Mouse (Mus musculus) lung, adult 2 months (tissue): ENCODE measurements around the gene G6pc2. TPM values are rescaled to one million over a fixed set of nuclear protein-coding genes. Genes with fewer than 3 reads are reported as not detected.

ENCODE experiments used
- DNase-seq: peaks from one replicate; pipeline ENCODE4 v3.0.0; 2022
- H3K4me1 ChIP-seq: fragments of 200-500 bp; 2 replicates; pipeline ENCODE4 v1.6.1; 2011; ENCODE audit warnings: low read length; ENCODE audit not compliant: control insufficient read depth, insufficient read depth
- H3K4me3 ChIP-seq: fragments of 200-500 bp; replicated peaks from 2 replicates; pipeline ENCODE3; 2011; ENCODE audit warnings: low read depth, mild to moderate bottlenecking, control low read depth, low read length; ENCODE audit errors: extremely low read depth
- CTCF ChIP-seq: fragments of 200-500 bp; IDR thresholded peaks from 2 replicates; pipeline ENCODE4 v1.5.1; 2011; ENCODE audit warnings: mild to moderate bottlenecking, low read length, control low read depth; ENCODE audit not compliant: insufficient read depth
- POLR2A ChIP-seq: fragments of 200-500 bp; IDR thresholded peaks from 2 replicates; pipeline ENCODE4 v1.6.1; 2011; ENCODE audit warnings: low read depth, mild to moderate bottlenecking, control low read depth, low read length, borderline replicate concordance; ENCODE audit errors: extremely low read depth
- WGBS: fragments of 180-500 bp; shearing (Covaris S2); methylation state at CpG from one replicate; pipeline ENCODE4 v1.1.7; 2018; 5-methylcytosine and 5-hydroxymethylcytosine counted together
- polyA plus RNA-seq: library from polyadenylated mRNA; depleted of rRNA; stranded (reverse); fragments of >200 nt; gene quantifications from 2 replicates; pipeline ENCODE4 v1.2.3, GENCODE M21; 2012; rRNA removed

Gene G6pc2
- not detected in 2 replicates for polyA plus RNA-seq

DNA sequence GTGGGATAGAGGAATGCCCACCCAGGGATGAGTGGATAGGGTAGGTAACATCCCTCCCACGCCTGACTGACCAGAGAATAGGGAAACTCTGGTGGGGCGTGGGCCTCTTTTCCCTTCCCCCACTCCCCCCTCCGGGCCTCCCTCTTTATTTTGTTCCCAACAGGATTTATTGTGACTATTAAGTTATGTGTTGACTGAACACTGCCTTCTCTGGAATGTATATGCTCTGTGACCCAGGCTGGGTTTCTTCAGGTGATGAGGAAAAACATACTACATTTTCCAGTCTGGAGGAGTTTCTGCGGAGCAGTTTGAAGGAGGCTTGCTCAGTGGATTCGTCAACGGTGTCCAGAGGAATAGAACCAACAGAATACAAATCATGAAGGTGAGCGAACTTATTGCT is at the start of gene G6pc2:
G6pc2 (plus strand) TSS at position 301 of the 400 bp plus-strand sequence.
- WGBS = 76% methylated on average over 7 of the region's 7 CpGs
- no peak for TF ChIP-seq CTCF
- no peak for TF ChIP-seq POLR2A
- Histone ChIP-seq H3K4me3 (no peak within 1 kb of the TSS), H3K4me1 (no peaks in the 10 kb centered on the region)
- DNase-seq = no peak

DNA sequence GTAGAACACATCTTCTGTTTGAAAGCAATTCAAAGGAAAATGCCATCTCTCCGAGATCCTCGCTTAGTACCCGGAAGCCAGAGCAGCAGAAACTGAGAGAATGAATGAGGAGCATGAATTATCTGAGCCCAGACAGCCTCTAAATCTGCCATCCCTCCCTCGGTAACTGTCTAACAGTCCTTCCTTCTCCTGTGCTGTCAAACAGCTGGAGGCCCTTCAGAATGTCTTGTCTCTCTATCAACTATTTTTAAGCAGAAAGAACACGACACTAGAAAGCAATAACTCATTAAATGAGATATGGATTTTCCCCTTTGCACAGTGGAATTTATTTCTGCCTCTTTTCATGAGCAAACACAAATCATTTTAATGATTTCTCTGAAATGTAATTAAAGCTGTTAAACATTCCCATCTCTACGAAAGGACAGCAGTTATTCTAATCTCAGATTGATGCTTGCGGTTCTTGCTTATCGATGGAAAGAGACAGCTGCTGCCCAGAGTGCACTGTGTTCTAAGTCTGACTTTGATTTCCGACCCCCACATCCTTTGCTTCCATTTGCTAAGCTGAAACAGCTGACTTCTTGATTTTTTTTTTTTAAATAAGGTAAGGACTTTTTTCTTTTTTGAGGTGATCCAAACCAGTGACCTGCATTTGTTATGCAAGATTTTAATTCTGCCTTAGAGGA is 40.3 kb upstream of the G6pc2 start:
- WGBS = 64% methylated on average over 9 of the region's 9 CpGs

DNA sequence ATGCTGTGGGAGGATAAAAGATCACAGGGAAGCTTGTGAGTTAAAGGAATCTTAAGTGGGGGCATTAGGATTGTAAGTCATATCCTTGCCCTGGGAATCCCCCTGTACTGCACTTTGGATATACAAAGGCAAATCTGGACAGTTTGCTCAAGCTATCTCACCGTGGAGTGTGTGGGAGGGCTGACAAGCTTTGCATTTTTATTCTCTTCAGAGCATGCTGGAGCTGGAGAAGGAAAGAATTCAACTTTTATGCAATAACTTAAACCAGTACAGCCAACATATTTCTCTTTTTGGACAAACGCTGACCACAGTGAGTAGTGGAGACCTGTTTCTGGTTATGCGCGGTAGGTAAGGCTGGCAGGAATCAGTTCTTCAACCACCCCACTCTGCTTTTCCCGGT is 35.6 kb upstream of the G6pc2 start:
- no peak for DNase-seq
- 74% methylated on average over 5 of the region's 5 CpGs for WGBS
- no peaks in the 10 kb centered on the region for H3K4me1 ChIP-seq
- TF ChIP-seq POLR2A (no peak), CTCF (no peak)
- no peak overlapping the region for H3K4me3 ChIP-seq

More for the DNA sequence above, 40.3 kb upstream of the G6pc2 start:
- no peak for DNase-seq
- Histone ChIP-seq H3K4me1 (no peaks in the 10 kb centered on the region), H3K4me3 (no peak overlapping the region)
- TF ChIP-seq POLR2A (no peak), CTCF (no peak)

- no peaks in the 10 kb centered on the region for H3K4me1 ChIP-seq
- 87% methylated on average over 4 of the region's 4 CpGs for WGBS
- no peak for DNase-seq
- H3K4me3 ChIP-seq = no peak overlapping the region
- TF ChIP-seq CTCF = no peak
- TF ChIP-seq POLR2A = no peak
These were observed 31.2 kb upstream of the G6pc2 start for GRCm38 (mm10) chr2:69179721-69180120.

- TF ChIP-seq CTCF = no peak
- H3K4me3 ChIP-seq = no peak overlapping the region
- H3K4me1 ChIP-seq = no peaks in the 10 kb centered on the region
- DNase-seq = no peak
- 96% methylated on average over 2 of the region's 2 CpGs for WGBS
These were observed 22.9 kb upstream of the G6pc2 start for GRCm38 (mm10) chr2:69187990-69188389.

DNA sequence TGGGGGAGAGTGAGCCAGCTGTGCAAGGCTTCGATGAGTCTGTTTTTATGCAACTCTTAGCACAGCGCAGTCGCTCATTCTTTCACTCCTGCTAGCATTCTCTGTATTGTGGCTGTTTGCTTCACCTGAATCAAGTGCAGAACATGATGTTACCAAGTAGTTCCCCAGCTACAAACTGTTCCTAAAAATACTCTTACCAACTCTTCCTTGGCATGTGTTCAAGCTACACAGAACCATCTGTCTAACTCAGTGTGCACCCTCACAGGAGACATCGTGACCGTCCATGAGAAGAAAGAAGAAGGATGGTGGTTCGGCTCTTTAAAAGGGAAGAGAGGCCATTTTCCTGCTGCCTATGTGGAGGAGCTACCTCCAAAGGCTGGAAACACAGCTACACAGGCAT is 22.1 kb upstream of the G6pc2 start:
- no peaks in the 10 kb centered on the region for H3K4me1 ChIP-seq
- no peak overlapping the region for H3K4me3 ChIP-seq
- no peak for TF ChIP-seq CTCF
- TF ChIP-seq POLR2A = no peak
- whole genome bisulfite sequencing = 83% methylated on average over 6 of the region's 6 CpGs
- no peak for DNase-seq

DNA sequence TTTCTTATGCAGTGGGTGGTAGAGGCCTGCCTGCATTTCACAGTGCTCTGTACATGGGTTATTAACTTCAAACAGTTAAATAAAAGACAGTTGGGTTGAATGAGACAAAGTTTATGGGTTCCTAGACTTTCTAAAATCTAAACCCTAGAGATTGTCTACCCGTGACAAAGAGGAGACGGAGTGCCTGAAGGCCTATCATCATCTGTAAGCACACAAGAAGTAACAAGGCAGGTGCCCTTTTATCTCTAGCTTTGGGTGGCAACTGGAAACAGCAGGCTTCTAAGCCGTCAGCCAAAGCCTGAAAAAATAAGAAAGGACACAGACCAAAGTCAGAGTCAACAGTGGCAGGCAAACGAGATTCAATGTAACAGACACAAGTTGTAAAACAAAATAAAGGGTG is 21.7 kb upstream of the G6pc2 start:
- 83% methylated on average over 4 of the region's 4 CpGs for WGBS
- DNase-seq = no peak
- Histone ChIP-seq H3K4me1 (no peaks in the 10 kb centered on the region), H3K4me3 (no peak overlapping the region)
- TF ChIP-seq CTCF (no peak), POLR2A (no peak)

- 73% methylated on average over 5 of the region's 5 CpGs for WGBS
- no peak overlapping the region for H3K4me3 ChIP-seq
- no peaks in the 10 kb centered on the region for H3K4me1 ChIP-seq
- TF ChIP-seq POLR2A (no peak), CTCF (no peak)
- DNase-seq = no peak
These were observed 19.8 kb upstream of the G6pc2 start for GRCm38 (mm10) chr2:69191059-69191458.

GRCm38 (mm10) chr2:69193555-69193954 is 17.3 kb upstream of the G6pc2 start:
- H3K4me3 ChIP-seq = no peak overlapping the region
- WGBS = 58% methylated on average over 5 of the region's 5 CpGs
- DNase-seq = no peak

DNA sequence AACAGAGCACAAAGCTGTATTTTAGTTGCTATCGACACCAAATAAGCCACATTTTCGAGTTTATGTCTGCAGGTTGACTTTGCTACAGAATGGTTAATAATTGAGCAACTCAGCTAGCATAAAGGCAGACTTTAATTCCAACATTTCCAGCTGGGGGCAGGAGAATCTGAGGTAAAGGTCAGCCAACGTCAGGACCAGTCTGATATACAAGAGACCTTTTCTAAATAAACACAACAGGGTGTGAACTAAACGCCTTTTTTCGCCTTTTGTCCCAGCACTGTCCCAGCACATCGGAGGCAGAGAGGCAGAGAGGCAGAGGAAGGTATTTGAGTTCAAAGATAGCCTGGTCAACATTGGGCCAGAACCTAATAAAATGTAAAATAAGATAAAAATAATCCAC is 5.7 kb upstream of the G6pc2 start:
- WGBS = 13% methylated on average over 6 of the region's 6 CpGs
- DNase-seq = no peak
- H3K4me3 ChIP-seq = no peak overlapping the region
- no peaks in the 10 kb centered on the region for H3K4me1 ChIP-seq
- TF ChIP-seq CTCF (no peak), POLR2A (no peak)

More at GRCm38 (mm10) chr2:69193555-69193954, 17.3 kb upstream of the G6pc2 start:
- no peak for TF ChIP-seq POLR2A
- no peaks in the 10 kb centered on the region for H3K4me1 ChIP-seq

GRCm38 (mm10) chr2:69205791-69206351 is 5.0 kb upstream of the G6pc2 start, which contains the start of gene Spc25:
Spc25 (minus strand) TSS chr2:69206194.
- Histone ChIP-seq H3K4me1 (no peaks in the 10 kb centered on the region), H3K4me3 (peak within 1 kb of the TSS; percentile 78)
- WGBS = under 1% methylated on average over 46 of the region's 46 CpGs
- peak; percentile 84 for DNase-seq
- TF ChIP-seq CTCF = no peak
- TF ChIP-seq POLR2A = no peak
